Mouse (Mus musculus): Measurements from ENCODE around the gene Ppia.

- TF ChIP-seq EP300 (IDR thresholded peaks at IDR 0.05; ENCODE audit: insufficient read depth, low read depth, low read length) (no peak), POLR2A (IDR thresholded peaks at IDR 0.05; ENCODE audit: insufficient read depth, low read length) (no peak)
Measured at GRCm38 (mm10) chr11:6371376-6372155, 43.7 kb upstream of the Ppia start.

All from ES-Bruce4 (cell line).